Mouse (Mus musculus) myocyte (in vitro differentiated cells): ENCODE data around the gene Car8.

Experiments used
- CEBPB ChIP-seq: IDR thresholded peaks from 2 replicates; pipeline ENCODE4 v1.6.1; 2011; ENCODE audit warnings: mild to moderate bottlenecking, moderate library complexity; ENCODE audit not compliant: poor library complexity, insufficient read depth, severe bottlenecking
- E2F4 ChIP-seq: IDR thresholded peaks from one replicate; pipeline ENCODE4 v1.6.1; 2011; ENCODE audit warnings: mild to moderate bottlenecking, control low read depth, moderate library complexity; ENCODE audit not compliant: insufficient read depth
- MAX ChIP-seq: IDR thresholded peaks from one replicate; pipeline ENCODE4 v1.6.1; 2011; ENCODE audit warnings: low read depth, mild to moderate bottlenecking, control low read depth
- MYOD1 ChIP-seq, 3 experiments: IDR thresholded peaks; one replicate each; pipeline ENCODE4 v1.6.1; 2011; ENCODE audit warnings: control low read depth in 2 of 3, low read depth in 2 of 3, mild to moderate bottlenecking in 2 of 3, moderate library complexity in 1 of 3; ENCODE audit not compliant: insufficient read length in 2 of 3, control insufficient read depth in 1 of 3
- MYOG ChIP-seq, 3 experiments: IDR thresholded peaks; one replicate each; pipeline ENCODE4 v1.6.1; 2011; ENCODE audit warnings: control low read depth in 2 of 3, low read depth in 2 of 3, mild to moderate bottlenecking in 2 of 3; ENCODE audit not compliant: insufficient read length in 2 of 3, control insufficient read depth in 1 of 3, insufficient read depth in 1 of 3
- POLR2A ChIP-seq: IDR thresholded peaks from one replicate; pipeline ENCODE4 v1.6.1; 2011; ENCODE audit warnings: low read depth, mild to moderate bottlenecking, control low read depth, moderate library complexity; ENCODE audit not compliant: insufficient read length
- POLR2AphosphoS2 ChIP-seq: IDR thresholded peaks from one replicate; pipeline ENCODE4 v1.6.1; 2011; ENCODE audit warnings: low read depth, control low read depth; ENCODE audit not compliant: insufficient read length
- TCF12 ChIP-seq: IDR thresholded peaks from one replicate; pipeline ENCODE4 v1.6.1; 2011; ENCODE audit warnings: mild to moderate bottlenecking, control low read depth; ENCODE audit not compliant: poor library complexity, insufficient read depth, severe bottlenecking
- TCF3 ChIP-seq: IDR thresholded peaks from one replicate; pipeline ENCODE4 v1.6.1; 2011; ENCODE audit warnings: low read depth, control low read depth; ENCODE audit not compliant: insufficient read length
- USF1 ChIP-seq: IDR thresholded peaks from one replicate; pipeline ENCODE4 v1.6.1; 2011; ENCODE audit warnings: low read depth, mild to moderate bottlenecking, control low read depth, moderate library complexity

- TF ChIP-seq TCF3 = no peak
- TF ChIP-seq TCF12 = no peak
- no peak for TF ChIP-seq POLR2A
- TF ChIP-seq MYOG (IDR thresholded peaks at IDR 0.05; ENCODE audit: control insufficient read depth in 1 of 3, insufficient read depth in 1 of 3, insufficient read length in 2 of 3, low read depth in 2 of 3) = no peak
- no peak for TF ChIP-seq USF1
- TF ChIP-seq E2F4 = no peak
- no peak for TF ChIP-seq CEBPB
- TF ChIP-seq MAX = no peak
- no peak for TF ChIP-seq MYOD1 (IDR thresholded peaks at IDR 0.05; ENCODE audit: control insufficient read depth in 1 of 3, insufficient read length in 2 of 3, low read depth in 2 of 3)
- TF ChIP-seq POLR2AphosphoS2 = no peak
Observed at GRCm38 (mm10) chr4:8249805-8250204, 11.0 kb upstream of the Car8 start.
